Mouse (Mus musculus) megakaryocyte, embryonic 14.5 days (primary cell): ENCODE measurements around the gene Mgll. TPM values are rescaled to one million over a fixed set of nuclear protein-coding genes. Genes with fewer than 3 reads are reported as not detected.

Experiments used
- H3K27me3 ChIP-seq: replicated peaks from 2 replicates; pipeline ENCODE3; 2012; ENCODE audit warnings: inconsistent platforms
- H3K36me3 ChIP-seq: replicated peaks from 2 replicates; pipeline ENCODE3; 2012; ENCODE audit warnings: low read length, inconsistent platforms, mixed read lengths
- H3K4me1 ChIP-seq: 2 replicates; pipeline ENCODE4 v1.6.1; 2012; ENCODE audit warnings: inconsistent platforms
- H3K4me3 ChIP-seq: replicated peaks from 2 replicates; pipeline ENCODE3; 2012; ENCODE audit warnings: moderate library complexity, mild to moderate bottlenecking, inconsistent platforms
- H3K9me3 ChIP-seq: 2 replicates; pipeline ENCODE4 v1.6.1; 2012; ENCODE audit warnings: inconsistent platforms
- FLI1 ChIP-seq: IDR thresholded peaks from 2 replicates; pipeline ENCODE4 v1.6.1; 2012; ENCODE audit warnings: low read length, inconsistent platforms, mixed read lengths
- GATA1 ChIP-seq: IDR thresholded peaks from 3 replicates; pipeline ENCODE4 v1.6.1; 2012; ENCODE audit warnings: mixed read lengths, low read length, inconsistent platforms, borderline replicate concordance
- polyA plus RNA-seq: library from polyadenylated mRNA; stranded (reverse); fragments of >175 nt; gene quantifications from 2 replicates; pipeline ENCODE4 v1.2.3, GENCODE M21; 2012; ENCODE audit warnings: low replicate concordance; ENCODE audit not compliant: insufficient read depth

The Mgll gene
- polyA plus RNA-seq, 1 experiment, result 6.7 TPM

DNA sequence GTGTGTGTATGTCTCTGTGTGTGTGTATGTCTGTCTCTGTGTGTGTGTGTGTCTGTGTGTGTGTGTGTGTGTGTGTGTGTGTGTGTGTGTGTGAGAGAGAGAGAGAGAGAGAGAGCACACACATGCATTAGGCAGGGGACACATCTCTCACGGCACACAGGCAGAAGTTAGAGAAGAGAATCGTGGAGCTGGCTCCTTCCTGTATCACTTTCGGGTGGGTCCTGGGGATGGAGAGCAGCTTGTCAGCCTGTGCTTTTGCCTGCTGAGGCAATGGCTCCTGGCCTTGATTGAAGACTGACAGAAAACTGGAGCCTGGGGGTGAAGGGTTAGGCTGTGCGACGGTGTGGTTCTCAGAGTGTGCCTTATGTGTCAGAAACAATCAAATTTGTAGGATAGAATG, 8.2 kb upstream of the Mgll start:
- H3K4me1 ChIP-seq, result peaks cover 19% of the 10 kb centered on the region
- no peaks in the 10 kb centered on the region for H3K9me3 ChIP-seq
- peaks cover 41% of the 10 kb centered on the region for H3K27me3 ChIP-seq
- no peak overlapping the region for H3K4me3 ChIP-seq
- TF ChIP-seq FLI1, result no peak
- no peak for TF ChIP-seq GATA1
- no peaks in the 10 kb centered on the region for H3K36me3 ChIP-seq

- no peaks in the 10 kb centered on the region for H3K9me3 ChIP-seq
- no peaks in the 10 kb centered on the region for H3K36me3 ChIP-seq
- H3K27me3 ChIP-seq, result peaks cover 43% of the 10 kb centered on the region
- peaks cover 16% of the 10 kb centered on the region for H3K4me1 ChIP-seq
- no peak for TF ChIP-seq GATA1
- TF ChIP-seq FLI1, result no peak
- H3K4me3 ChIP-seq, result no peak overlapping the region
These were observed 6.8 kb upstream of the Mgll start for GRCm38 (mm10) chr6:88717143-88718032.

DNA sequence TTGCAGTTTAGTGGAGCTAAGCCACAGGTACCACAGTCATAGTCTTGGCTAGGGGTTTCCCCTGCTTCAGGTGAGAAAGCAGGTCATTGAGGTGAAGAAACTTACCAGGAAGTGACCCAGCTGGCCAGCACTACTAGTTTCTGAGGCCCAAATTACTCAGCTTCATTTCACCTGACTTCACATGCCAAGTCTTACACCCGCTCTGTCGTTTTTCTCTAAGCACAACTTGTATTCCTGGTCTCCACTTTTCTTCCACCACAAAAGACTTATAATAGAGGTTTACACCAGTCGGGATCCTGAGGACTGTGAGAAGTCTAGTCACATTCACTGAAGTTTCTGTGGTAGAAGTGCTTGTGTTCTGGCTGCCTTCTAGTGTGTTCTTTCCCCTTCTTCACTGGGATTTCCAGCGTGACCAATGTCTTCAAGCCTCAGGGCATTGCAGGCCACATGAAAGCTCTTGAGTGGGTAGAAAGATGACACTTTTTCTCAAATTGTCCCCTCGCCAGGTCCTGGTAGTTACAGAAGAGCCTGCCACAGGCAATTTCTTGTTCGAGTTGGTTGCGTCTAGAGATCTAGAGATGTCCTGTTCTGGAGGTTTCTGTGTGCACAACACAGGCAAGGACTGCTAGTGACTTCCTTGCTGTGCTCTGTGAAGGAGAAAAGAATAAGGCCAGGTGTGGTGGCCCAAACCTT, 6.0 kb upstream of the Mgll start:
- H3K4me1 ChIP-seq, result peaks cover 16% of the 10 kb centered on the region
- TF ChIP-seq GATA1, result no peak
- TF ChIP-seq FLI1, result no peak

GRCm38 (mm10) chr6:88721059-88721458, 3.2 kb upstream of the Mgll start:
- H3K4me1 ChIP-seq, result peaks cover 25% of the 10 kb centered on the region
- H3K4me3 ChIP-seq, result no peak overlapping the region
- H3K36me3 ChIP-seq, result no peaks in the 10 kb centered on the region
- H3K27me3 ChIP-seq, result peaks cover 66% of the 10 kb centered on the region
- no peaks in the 10 kb centered on the region for H3K9me3 ChIP-seq
- no peak for TF ChIP-seq FLI1
- TF ChIP-seq GATA1, result no peak

More for the DNA sequence above, 6.0 kb upstream of the Mgll start:
- H3K4me3 ChIP-seq, result no peak overlapping the region
- H3K27me3 ChIP-seq, result peaks cover 50% of the 10 kb centered on the region
- H3K36me3 ChIP-seq, result no peaks in the 10 kb centered on the region
- H3K9me3 ChIP-seq, result no peaks in the 10 kb centered on the region

- no peak for TF ChIP-seq GATA1
- no peak for TF ChIP-seq FLI1
- H3K4me3 ChIP-seq, result no peak overlapping the region
- H3K27me3 ChIP-seq, result peaks cover 72% of the 10 kb centered on the region
- H3K4me1 ChIP-seq, result peaks cover 36% of the 10 kb centered on the region
- H3K9me3 ChIP-seq, result no peaks in the 10 kb centered on the region
- H3K36me3 ChIP-seq, result no peaks in the 10 kb centered on the region
These were observed 1.3 kb upstream of the Mgll start for GRCm38 (mm10) chr6:88722906-88723305.

GRCm38 (mm10) chr6:88723806-88724312, 353 bp upstream of the Mgll start:
- Histone ChIP-seq H3K4me1 (peaks cover 36% of the 10 kb centered on the region), H3K36me3 (no peaks in the 10 kb centered on the region)

DNA sequence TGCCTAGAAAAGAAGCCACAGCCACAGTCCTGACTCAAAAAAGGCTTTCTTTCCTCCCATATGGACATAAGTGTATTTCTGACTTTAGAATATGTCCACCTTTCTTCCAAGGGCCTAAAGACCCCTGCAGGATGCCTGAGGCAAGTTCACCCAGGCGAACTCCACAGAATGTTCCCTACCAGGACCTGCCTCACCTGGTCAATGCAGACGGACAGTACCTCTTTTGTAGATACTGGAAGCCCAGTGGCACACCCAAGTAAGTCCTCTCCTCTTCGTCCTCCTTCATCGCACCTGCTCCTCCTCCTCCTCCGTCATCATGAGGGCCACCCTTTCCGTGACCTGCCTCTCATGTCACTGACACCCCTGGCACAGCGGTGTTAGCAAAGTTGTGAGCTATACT, 1.4 kb downstream of the Mgll start:
- no peak for TF ChIP-seq GATA1
- no peak for TF ChIP-seq FLI1
- peaks cover 36% of the 10 kb centered on the region for H3K4me1 ChIP-seq
- H3K36me3 ChIP-seq, result no peaks in the 10 kb centered on the region
- H3K9me3 ChIP-seq, result no peaks in the 10 kb centered on the region
- H3K4me3 ChIP-seq, result peak overlapping the region; percentile 77
- H3K27me3 ChIP-seq, result peaks cover 85% of the 10 kb centered on the region

More at GRCm38 (mm10) chr6:88723806-88724312, 353 bp upstream of the Mgll start:
- Histone ChIP-seq H3K27me3 (peaks cover 77% of the 10 kb centered on the region), H3K4me3 (peak overlapping the region; percentile 94), H3K9me3 (no peaks in the 10 kb centered on the region)
- TF ChIP-seq GATA1 (no peak), FLI1 (no peak)

DNA sequence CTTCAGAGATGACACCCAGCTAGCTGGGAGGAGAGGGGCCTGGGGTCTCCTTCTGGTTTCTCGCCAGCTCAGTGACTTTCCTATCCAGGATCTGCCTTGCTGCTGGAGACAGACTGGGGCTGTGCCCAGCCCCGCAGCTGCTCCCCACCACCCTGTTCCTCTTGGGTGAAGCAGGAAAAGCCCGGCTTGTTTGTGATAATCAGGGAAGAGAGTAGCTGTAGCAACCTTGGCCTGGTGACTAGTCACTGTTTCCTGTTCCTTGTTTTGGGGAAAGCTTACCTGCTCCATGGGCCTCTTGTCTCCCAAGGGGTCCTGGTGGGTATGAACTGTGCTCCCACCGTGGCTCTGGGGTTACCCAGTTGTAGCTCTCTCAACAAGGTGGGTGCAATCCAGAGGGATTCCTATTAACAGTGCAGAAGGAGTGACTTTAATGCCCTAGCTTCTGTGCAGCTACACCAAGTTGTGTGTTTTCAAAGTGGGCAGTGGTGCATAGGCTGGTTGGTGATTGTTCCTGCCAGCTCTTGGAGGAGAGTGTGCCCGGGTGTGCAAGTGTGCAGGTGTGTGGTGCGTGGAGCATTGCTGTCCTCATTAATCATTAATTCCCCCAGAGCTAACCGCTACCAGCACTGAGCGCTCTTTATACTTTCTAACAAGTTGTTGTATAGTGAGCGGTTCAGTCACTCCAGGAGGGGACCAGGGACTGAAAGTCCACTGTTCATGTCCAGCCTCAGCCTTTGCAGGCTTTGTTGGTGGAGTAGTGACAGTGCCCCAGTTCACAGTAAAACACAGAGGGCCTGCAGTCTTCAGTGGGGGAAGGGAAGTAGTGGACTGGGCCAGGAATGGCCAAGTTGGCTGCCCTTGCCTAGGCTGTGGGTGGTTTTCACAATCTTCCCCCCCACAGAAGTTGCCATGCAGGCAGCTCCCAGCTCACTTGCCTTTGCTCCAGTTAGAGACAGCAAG, 2.3 kb downstream of the Mgll start:
- no peaks in the 10 kb centered on the region for H3K36me3 ChIP-seq
- TF ChIP-seq GATA1 (no peak), FLI1 (no peak)
- peaks cover 36% of the 10 kb centered on the region for H3K4me1 ChIP-seq
- H3K4me3 ChIP-seq, result peak overlapping the region; percentile 10
- H3K27me3 ChIP-seq, result peaks cover 88% of the 10 kb centered on the region
- no peaks in the 10 kb centered on the region for H3K9me3 ChIP-seq

GRCm38 (mm10) chr6:88727490-88727889, 3.3 kb downstream of the Mgll start:
- peaks cover 36% of the 10 kb centered on the region for H3K4me1 ChIP-seq
- no peaks in the 10 kb centered on the region for H3K36me3 ChIP-seq
- H3K4me3 ChIP-seq, result no peak overlapping the region
- TF ChIP-seq FLI1 (no peak), GATA1 (no peak)
- peaks cover 89% of the 10 kb centered on the region for H3K27me3 ChIP-seq
- H3K9me3 ChIP-seq, result no peaks in the 10 kb centered on the region

GRCm38 (mm10) chr6:88728054-88728453, 3.8 kb downstream of the Mgll start:
- no peaks in the 10 kb centered on the region for H3K36me3 ChIP-seq
- H3K9me3 ChIP-seq, result no peaks in the 10 kb centered on the region
- H3K4me3 ChIP-seq, result no peak overlapping the region
- peaks cover 86% of the 10 kb centered on the region for H3K27me3 ChIP-seq
- H3K4me1 ChIP-seq, result peaks cover 36% of the 10 kb centered on the region
- no peak for TF ChIP-seq FLI1
- TF ChIP-seq GATA1, result no peak
